Mouse (Mus musculus) megakaryocyte, embryonic 14.5 days (primary cell): ENCODE results near the gene D630045J12Rik. TPM values are rescaled to one million over a fixed set of nuclear protein-coding genes. Genes with fewer than 3 reads are reported as not detected.
A peak's percentile ranks its signal among the peaks of the same experiment; 100 is the strongest.

Source experiments
- H3K27me3 ChIP-seq: replicated peaks from 2 replicates; pipeline ENCODE3; 2012; ENCODE audit warnings: inconsistent platforms
- H3K36me3 ChIP-seq: replicated peaks from 2 replicates; pipeline ENCODE3; 2012; ENCODE audit warnings: low read length, inconsistent platforms, mixed read lengths
- H3K4me1 ChIP-seq: 2 replicates; pipeline ENCODE4 v1.6.1; 2012; ENCODE audit warnings: inconsistent platforms
- H3K4me3 ChIP-seq: replicated peaks from 2 replicates; pipeline ENCODE3; 2012; ENCODE audit warnings: moderate library complexity, mild to moderate bottlenecking, inconsistent platforms
- H3K9me3 ChIP-seq: 2 replicates; pipeline ENCODE4 v1.6.1; 2012; ENCODE audit warnings: inconsistent platforms
- FLI1 ChIP-seq: IDR thresholded peaks from 2 replicates; pipeline ENCODE4 v1.6.1; 2012; ENCODE audit warnings: low read length, inconsistent platforms, mixed read lengths
- GATA1 ChIP-seq: IDR thresholded peaks from 3 replicates; pipeline ENCODE4 v1.6.1; 2012; ENCODE audit warnings: mixed read lengths, low read length, inconsistent platforms, borderline replicate concordance
- polyA plus RNA-seq: library from polyadenylated mRNA; stranded (reverse); fragments of >175 nt; gene quantifications from 2 replicates; pipeline ENCODE4 v1.2.3, GENCODE M21; 2012; ENCODE audit warnings: low replicate concordance; ENCODE audit not compliant: insufficient read depth

The D630045J12Rik gene
- polyA plus RNA-seq, 1 experiment, result 0.17 TPM

DNA sequence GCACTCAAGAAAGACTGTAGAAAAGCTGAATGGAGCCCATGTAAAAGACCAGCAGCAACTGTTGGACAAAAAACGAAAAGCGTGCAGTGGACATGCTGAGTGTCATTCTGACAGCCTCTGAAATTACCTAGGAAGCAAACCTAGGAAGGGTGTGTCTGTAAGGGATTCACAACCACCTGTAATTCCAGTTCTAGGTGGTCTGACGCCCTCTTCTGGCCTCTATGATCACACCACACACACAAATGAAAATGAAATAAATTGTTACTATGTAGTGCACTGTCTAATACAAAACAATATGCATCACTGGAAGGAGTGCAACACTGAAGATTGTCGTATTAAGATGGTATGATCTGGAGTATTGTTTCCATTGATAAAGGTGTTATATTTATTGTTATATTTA is 8.1 kb upstream of the D630045J12Rik start:
- H3K4me1 ChIP-seq, result peaks cover 4% of the 10 kb centered on the region; the same call in 1 of the 2 replicates
- peaks cover 9% of the 10 kb centered on the region for H3K27me3 ChIP-seq
- TF ChIP-seq FLI1 (no peak), GATA1 (no peak)
- H3K36me3 ChIP-seq, result no peaks in the 10 kb centered on the region
- no peak overlapping the region for H3K4me3 ChIP-seq
- H3K9me3 ChIP-seq, result peaks cover 7% of the 10 kb centered on the region

DNA sequence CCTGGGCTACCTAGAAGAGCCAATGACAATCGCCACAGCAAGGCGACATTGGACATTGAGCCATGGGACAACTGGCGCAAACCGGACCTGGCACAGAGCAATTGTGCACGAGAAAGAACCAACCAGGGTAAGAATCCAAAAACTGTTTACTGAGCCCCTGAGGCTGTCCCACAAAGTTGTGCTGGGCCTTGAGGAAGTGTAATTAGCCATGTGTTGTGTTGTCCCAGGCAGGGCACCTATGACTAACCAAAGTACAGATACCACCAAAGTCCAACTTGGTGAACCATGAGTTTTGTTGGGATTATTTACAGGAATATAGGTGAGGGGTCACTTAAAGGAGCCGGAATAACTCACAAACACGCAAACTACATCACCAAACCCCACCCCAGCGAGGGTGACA is 3.7 kb upstream of the D630045J12Rik start:
- Histone ChIP-seq H3K4me1 (peaks cover 24% of the 10 kb centered on the region), H3K36me3 (no peaks in the 10 kb centered on the region), H3K27me3 (peaks cover 37% of the 10 kb centered on the region), H3K9me3 (peaks cover 7% of the 10 kb centered on the region), H3K4me3 (no peak overlapping the region)
- TF ChIP-seq FLI1, result no peak
- no peak for TF ChIP-seq GATA1

DNA sequence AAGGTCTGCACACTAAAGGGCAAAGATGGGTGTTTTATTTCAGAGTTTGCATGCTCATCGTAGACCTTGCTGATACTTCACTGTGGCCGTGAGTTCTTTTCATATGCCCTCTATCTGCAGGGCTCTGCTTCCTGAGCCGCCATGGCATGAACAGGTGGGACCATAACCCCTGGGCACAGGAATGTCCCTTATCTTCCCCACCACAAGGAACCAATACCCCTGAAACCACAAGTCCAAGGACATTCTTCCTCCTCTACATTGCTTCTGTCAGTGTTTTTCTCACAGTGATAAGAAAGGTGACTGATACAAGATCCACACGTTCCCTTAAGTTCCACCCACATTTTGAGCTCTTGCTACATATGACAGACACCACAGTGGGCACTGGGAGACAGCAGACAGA is 3.0 kb upstream of the D630045J12Rik start:
- peaks cover 7% of the 10 kb centered on the region for H3K9me3 ChIP-seq
- no peak overlapping the region for H3K4me3 ChIP-seq
- peaks cover 44% of the 10 kb centered on the region for H3K27me3 ChIP-seq
- no peaks in the 10 kb centered on the region for H3K36me3 ChIP-seq
- H3K4me1 ChIP-seq, result peaks cover 24% of the 10 kb centered on the region
- TF ChIP-seq GATA1 (no peak), FLI1 (no peak)

DNA sequence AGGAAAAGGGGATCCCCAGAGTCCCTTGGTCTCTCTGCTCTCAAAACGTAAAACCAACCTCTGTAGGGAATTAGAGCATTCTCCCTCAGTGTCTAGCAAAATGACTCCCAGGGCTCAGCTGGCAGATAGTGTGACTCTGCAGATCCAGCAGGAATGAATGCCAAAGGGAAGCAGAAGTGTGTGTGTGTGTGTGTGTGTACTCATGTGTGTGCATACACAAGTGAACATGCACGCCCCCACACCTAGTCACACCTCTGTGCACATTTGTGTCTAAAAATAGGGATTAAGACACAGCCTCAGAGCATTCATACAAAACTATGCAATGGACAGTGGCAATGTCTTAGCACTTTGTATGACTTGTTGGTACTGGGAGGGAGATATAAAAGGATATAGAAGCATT is 2.0 kb upstream of the D630045J12Rik start:
- Histone ChIP-seq H3K4me1 (peaks cover 24% of the 10 kb centered on the region), H3K4me3 (peak overlapping the region; percentile 29), H3K9me3 (peaks cover 7% of the 10 kb centered on the region), H3K27me3 (peaks cover 52% of the 10 kb centered on the region), H3K36me3 (no peaks in the 10 kb centered on the region)
- TF ChIP-seq FLI1, result no peak
- TF ChIP-seq GATA1, result no peak

DNA sequence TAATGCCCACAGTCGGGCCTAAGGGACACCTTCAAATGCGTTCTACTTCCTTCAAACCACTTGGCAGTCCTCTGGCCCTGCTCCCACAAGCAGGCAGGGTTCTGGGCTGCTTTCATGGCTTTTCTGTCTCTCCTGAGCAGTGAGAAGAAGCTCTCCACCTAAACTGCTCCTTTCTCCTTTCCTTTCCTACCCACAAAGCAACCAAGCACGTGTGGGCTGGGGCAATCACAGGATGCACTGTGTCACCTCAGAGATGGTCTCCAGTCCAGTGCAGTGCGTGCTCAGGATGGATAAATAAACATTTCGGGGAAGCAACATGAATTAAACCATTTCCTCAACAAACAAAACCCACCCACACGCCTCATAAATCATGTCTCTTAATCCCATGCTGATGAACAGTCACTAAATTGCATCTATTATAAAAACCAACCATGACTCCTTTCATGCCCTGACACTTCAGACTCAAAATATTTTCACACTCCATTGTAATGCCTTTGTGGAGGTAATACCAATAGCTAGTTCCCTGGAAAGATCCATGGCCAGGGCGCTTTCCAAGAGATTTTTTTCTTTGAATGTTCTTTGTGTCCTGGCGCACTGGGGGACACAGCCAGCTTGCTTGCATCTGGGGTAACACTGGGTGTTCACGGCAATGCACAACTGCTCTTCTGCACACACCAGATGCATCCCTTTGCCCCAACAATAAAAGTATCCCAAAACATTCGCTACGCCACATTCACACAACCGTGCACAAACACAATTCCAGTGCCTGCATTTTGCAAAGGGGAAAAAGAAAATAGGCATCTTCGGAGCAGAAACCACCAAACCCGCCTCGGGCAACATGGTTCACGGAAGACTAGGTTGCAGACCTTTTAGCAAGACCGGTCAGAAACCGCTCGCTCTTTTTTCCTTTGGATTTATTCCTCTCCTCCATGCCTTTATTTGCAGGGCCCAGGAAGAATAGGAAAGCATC is 758 bp downstream of the D630045J12Rik start:
- Histone ChIP-seq H3K27me3 (peaks cover 56% of the 10 kb centered on the region), H3K36me3 (no peaks in the 10 kb centered on the region), H3K9me3 (peaks cover 7% of the 10 kb centered on the region), H3K4me3 (peak overlapping the region; percentile 92), H3K4me1 (peaks cover 24% of the 10 kb centered on the region)
- TF ChIP-seq FLI1 (no peak), GATA1 (no peak)

DNA sequence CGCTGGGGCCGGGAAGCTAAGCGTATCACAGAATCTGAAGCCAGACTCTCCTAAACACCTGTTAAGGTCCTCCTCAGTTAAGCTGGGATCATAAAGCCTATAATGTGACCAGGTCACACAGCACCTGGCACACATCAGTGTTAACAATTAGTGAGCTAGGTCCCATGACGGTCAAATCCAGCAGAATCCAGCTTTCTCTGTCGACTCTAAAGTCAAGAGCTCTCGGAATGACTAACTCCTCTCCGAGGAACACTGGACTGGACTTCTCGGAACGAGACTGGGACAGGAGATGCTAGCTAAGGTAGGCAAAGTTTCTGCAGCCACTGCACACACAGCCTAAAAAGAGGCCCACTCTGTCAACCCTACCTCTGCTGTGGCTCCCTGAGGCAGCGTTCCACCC is 1.7 kb downstream of the D630045J12Rik start:
- Histone ChIP-seq H3K36me3 (no peaks in the 10 kb centered on the region), H3K27me3 (peaks cover 57% of the 10 kb centered on the region), H3K4me1 (peaks cover 20% of the 10 kb centered on the region), H3K4me3 (no peak overlapping the region), H3K9me3 (no peaks in the 10 kb centered on the region)
- no peak for TF ChIP-seq GATA1

DNA sequence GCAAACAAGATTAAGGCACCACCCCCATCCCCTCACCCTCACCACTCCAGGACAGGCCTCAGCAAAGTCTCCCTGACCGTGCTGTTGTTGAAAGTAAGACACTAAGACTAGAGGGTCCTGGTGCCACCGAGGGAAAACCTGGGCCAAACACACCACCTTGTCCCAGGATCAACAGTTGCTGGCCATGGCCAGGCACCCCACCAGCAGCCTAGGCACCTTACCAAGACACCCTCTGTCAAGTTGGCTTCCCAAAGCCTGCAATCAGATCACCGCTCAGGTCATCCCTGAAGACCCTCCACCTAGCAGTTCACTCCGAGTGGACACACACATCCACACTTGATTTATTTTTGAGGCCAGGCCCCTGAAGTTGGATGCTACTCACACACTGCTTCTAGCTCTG is 2.3 kb downstream of the D630045J12Rik start:
- Histone ChIP-seq H3K36me3 (no peaks in the 10 kb centered on the region), H3K4me1 (peaks cover 20% of the 10 kb centered on the region), H3K9me3 (no peaks in the 10 kb centered on the region), H3K4me3 (no peak overlapping the region), H3K27me3 (peaks cover 55% of the 10 kb centered on the region)
- TF ChIP-seq GATA1 (no peak), FLI1 (no peak)

DNA sequence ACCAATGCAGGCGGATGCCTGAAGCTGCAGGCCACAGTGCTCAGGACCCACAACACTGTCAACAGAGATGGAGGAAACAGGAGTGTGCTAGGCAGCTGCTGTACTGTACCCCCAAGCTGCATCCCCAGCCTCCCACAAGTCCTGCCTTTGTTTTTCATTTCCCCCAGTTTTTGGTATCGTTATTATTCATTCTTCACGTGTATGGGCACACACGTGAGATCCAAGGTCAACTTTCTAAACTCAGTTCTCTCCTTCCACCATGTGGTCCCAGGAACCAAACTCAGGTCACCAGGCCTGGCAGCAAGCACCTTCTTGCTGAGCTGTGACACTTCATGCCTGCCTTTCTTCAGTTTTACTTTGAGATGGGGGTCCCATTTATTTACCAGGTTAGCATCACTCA is 6.4 kb downstream of the D630045J12Rik start:
- H3K9me3 ChIP-seq, result no peaks in the 10 kb centered on the region
- peaks cover 38% of the 10 kb centered on the region for H3K27me3 ChIP-seq
- TF ChIP-seq FLI1, result no peak
- no peak for TF ChIP-seq GATA1
- no peak overlapping the region for H3K4me3 ChIP-seq
- H3K36me3 ChIP-seq, result no peaks in the 10 kb centered on the region
- H3K4me1 ChIP-seq, result no peaks in the 10 kb centered on the region; the same call in 1 of the 2 replicates

DNA sequence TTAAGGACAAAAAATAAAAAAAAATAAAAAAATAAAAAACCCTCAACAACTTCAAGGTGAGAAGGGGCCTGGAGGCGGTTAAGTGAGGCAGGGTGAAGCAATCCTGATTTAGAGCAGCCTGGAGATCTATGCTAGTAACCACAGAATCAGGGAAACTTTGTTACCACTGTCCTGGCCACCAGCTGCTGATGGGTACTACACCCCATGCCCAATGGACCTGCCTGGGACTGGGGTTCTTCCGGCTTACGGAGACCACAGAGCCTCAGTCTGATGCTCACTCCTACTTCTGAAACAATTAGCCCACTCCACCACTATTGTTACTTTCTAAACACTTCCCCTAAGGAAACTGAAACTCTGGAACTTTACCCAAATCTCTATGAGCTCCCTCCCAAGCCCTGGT is 9.0 kb downstream of the D630045J12Rik start:
- peaks cover 8% of the 10 kb centered on the region for H3K4me1 ChIP-seq
- TF ChIP-seq GATA1, result no peak

DNA sequence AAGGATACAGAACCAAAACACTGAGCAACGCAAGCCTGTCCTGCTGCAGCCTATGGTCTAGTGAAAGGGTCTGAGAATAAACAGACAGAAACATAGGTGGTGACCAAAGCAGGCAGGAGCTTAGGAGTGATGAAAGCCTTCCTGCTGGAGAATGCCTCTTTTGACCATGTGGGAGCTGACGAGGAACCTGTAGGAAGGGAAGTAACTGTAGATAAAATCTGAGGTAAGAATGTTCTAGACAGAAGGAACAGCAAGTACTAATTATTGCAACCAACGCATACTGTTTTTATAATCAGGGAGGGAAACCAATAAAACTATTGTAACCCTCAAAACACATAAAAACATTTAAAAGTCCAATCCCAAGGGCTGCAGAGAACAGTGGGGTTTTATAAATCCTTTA is 9.6 kb downstream of the D630045J12Rik start:
- H3K4me3 ChIP-seq, result no peak overlapping the region
- TF ChIP-seq GATA1 (no peak), FLI1 (no peak)
- H3K9me3 ChIP-seq, result no peaks in the 10 kb centered on the region
- no peaks in the 10 kb centered on the region for H3K36me3 ChIP-seq
- peaks cover 28% of the 10 kb centered on the region for H3K27me3 ChIP-seq
- peaks cover 8% of the 10 kb centered on the region for H3K4me1 ChIP-seq

More for the DNA sequence above, 9.0 kb downstream of the D630045J12Rik start:
- Histone ChIP-seq H3K9me3 (no peaks in the 10 kb centered on the region), H3K36me3 (no peaks in the 10 kb centered on the region), H3K4me3 (no peak overlapping the region), H3K27me3 (peaks cover 29% of the 10 kb centered on the region)
